Mouse (Mus musculus): ENCODE results near the gene Siglec1. TPM values are rescaled to one million over a fixed set of nuclear protein-coding genes. Genes with fewer than 3 reads are reported as not detected.

Gene Siglec1
- polyA plus RNA-seq, 1 experiment from 2014 or later: 0.04 TPM

DNA sequence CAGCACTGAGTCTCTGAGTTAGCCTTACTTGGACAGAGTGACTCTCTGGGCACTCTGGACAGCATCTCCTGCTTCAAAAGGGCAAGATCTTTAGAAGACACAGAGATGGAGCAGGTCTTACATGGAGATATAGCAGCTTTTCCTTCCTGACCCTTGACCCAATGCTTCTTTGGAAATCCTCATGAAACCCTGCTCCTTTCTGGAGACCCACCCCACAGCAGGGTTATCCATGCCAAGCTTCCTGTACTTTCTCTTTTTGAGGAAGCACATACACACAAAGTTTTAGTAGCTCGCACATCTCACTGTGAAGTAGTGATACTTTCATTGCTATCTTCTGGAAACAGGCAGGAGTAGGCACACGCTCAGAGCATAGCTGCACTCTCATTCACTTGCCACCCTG lies 61.3 kb downstream of the Siglec1 start:
- H3K4me3 ChIP-seq (ENCODE audit: low read depth, low read length): no peak overlapping the region
- H3K36me3 ChIP-seq (ENCODE audit: control insufficient read depth, insufficient read depth, low read length): peaks cover 4% of the 10 kb centered on the region
- 97% methylated on average over 2 of the region's 2 CpGs for WGBS
- H3K4me2 ChIP-seq (ENCODE audit: low read depth): no peak overlapping the region
- H3K4me1 ChIP-seq (ENCODE audit: control insufficient read depth, insufficient read depth, low read length): no peaks in the 10 kb centered on the region
- DNase-seq (ENCODE audit: low spot score): no peak
- H3K27ac ChIP-seq (ENCODE audit: low read depth, low read length): no peak overlapping the region
- H3K9me3 ChIP-seq (ENCODE audit: control insufficient read depth, low read length): no peaks in the 10 kb centered on the region
- no peak for ATAC-seq (ENCODE audit: insufficient read depth, low FRiP score, low TSS enrichment)
- H3K27me3 ChIP-seq (ENCODE audit: control insufficient read depth, insufficient read depth, low read length): no peaks in the 10 kb centered on the region
- H3K9ac ChIP-seq (ENCODE audit: low read length): no peak overlapping the region

Small RNA genes lying within 50 kb of the gene (microRNA-seq; reads per million reads assigned to microRNA genes)
- gene Mir6973b: not detected

Other genes starting within 250 kb of the Siglec1 start
- 61.6 and 63.2 TPM in 2 replicates for gene 4930402H24Rik, start 180.4 kb downstream of the Siglec1 start, polyA plus RNA-seq (2014; fragmentation: Nextera tagmentation; extraction: Ambion mirVana)
- 10.8 and 11.5 TPM in 2 replicates for gene Atrn, start 180.3 kb downstream of the Siglec1 start, polyA plus RNA-seq (2014; fragmentation: Nextera tagmentation; extraction: Ambion mirVana)
- 5.5 and 7.4 TPM in 2 replicates for gene Gfra4, start 43.7 kb downstream of the Siglec1 start, polyA plus RNA-seq (2014; fragmentation: Nextera tagmentation; extraction: Ambion mirVana)
- 0.37 and 0.72 TPM in 2 replicates for gene Adam33, start 23.0 kb downstream of the Siglec1 start, polyA plus RNA-seq (2014; fragmentation: Nextera tagmentation; extraction: Ambion mirVana)
- gene Hspa12b, start 40.5 kb upstream of the Siglec1 start, polyA plus RNA-seq (2014; fragmentation: Nextera tagmentation; extraction: Ambion mirVana): 4.5 and 5.0 TPM in 2 replicates
- gene Gm11037, start 46.7 kb upstream of the Siglec1 start, polyA plus RNA-seq (2014; fragmentation: Nextera tagmentation; extraction: Ambion mirVana): not detected in 2 replicates
- gene 1700037H04Rik, start 73.3 kb upstream of the Siglec1 start, polyA plus RNA-seq (2014; fragmentation: Nextera tagmentation; extraction: Ambion mirVana): 126 and 130 TPM in 2 replicates
- 10.3 and 10.8 TPM in 2 replicates for gene Cenpb, start 93.3 kb upstream of the Siglec1 start, polyA plus RNA-seq (2014; fragmentation: Nextera tagmentation; extraction: Ambion mirVana)
- 108 and 115 TPM in 2 replicates for gene Cdc25b, start 100.2 kb upstream of the Siglec1 start, polyA plus RNA-seq (2014; fragmentation: Nextera tagmentation; extraction: Ambion mirVana)
- gene Spef1, start 100.5 kb upstream of the Siglec1 start, polyA plus RNA-seq (2014; fragmentation: Nextera tagmentation; extraction: Ambion mirVana): 5.8 and 6.0 TPM in 2 replicates
- gene Ap5s1, start 120.3 kb upstream of the Siglec1 start, polyA plus RNA-seq (2014; fragmentation: Nextera tagmentation; extraction: Ambion mirVana): 27.6 and 29.0 TPM in 2 replicates
- 14.3 and 15.2 TPM in 2 replicates for gene Mavs, start 147.3 kb upstream of the Siglec1 start, polyA plus RNA-seq (2014; fragmentation: Nextera tagmentation; extraction: Ambion mirVana)
- 58.2 and 58.5 TPM in 2 replicates for gene Pank2, start 175.7 kb upstream of the Siglec1 start, polyA plus RNA-seq (2014; fragmentation: Nextera tagmentation; extraction: Ambion mirVana)

Data from neural tube, embryonic 11.5 days (tissue).